Mouse (Mus musculus) gastrocnemius, adult 18-20 months (tissue): ENCODE data around the gene Yy1. TPM values are rescaled to one million over a fixed set of nuclear protein-coding genes. Genes with fewer than 3 reads are reported as not detected.

ENCODE experiments used
- DNase-seq: peaks from one replicate; pipeline ENCODE4 v3.0.0; 2021; ENCODE audit warnings: low spot score
- microRNA-seq: library from miRNA; unstranded; fragments of <30 nt; microRNA quantifications from one replicate; pipeline ENCODE4 v1.2.0, GENCODE M21; 2021
- total RNA-seq, 2 experiments: library from RNA; stranded (reverse); gene quantifications; 2 replicates each; pipeline ENCODE4 v1.2.3; 2021

Gene Yy1
- total RNA-seq, 2 experiments from 2014 or later = 30.3 to 39.0 TPM

DNA sequence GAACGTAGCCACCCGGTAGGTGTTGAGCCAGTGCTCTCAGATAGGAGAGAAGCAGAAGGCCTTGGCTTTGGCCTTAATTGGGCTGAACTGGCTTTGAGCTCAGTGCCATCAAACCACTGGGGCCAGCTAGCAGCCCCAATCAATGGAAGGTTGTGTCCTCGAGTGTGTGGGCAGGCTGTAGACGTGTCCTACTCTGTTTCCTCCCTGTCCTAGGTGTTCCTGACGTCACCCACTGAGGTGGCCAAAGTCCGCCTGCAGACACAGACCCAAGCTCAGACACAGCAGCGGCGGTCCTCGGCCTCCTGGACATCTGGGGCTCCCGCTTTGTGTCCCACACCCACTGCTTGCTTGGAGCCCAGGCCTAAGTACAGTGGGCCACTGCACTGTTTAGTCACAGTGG is 62.3 kb downstream of the Yy1 start:
- DNase-seq = no peak

DNA sequence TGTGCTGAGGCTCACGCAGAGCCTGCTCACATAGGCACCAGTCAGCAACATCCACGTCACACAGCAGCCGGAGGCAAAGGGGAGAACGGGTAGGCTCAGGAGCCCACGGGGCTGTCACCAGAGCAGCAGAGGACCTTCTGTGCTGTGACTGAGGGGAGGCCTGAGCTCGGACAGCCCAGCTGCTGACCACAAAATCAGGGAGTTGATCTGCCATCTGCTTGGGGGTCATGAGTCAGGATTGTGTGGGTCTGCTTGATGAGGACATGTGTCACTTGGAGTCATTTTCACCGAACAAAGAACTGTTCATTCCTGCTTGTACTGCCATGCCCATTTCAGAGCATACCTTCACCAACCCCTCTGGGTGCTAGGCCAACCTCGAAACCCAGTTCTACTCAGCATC is 63.4 kb downstream of the Yy1 start:
- DNase-seq = no peak

DNA sequence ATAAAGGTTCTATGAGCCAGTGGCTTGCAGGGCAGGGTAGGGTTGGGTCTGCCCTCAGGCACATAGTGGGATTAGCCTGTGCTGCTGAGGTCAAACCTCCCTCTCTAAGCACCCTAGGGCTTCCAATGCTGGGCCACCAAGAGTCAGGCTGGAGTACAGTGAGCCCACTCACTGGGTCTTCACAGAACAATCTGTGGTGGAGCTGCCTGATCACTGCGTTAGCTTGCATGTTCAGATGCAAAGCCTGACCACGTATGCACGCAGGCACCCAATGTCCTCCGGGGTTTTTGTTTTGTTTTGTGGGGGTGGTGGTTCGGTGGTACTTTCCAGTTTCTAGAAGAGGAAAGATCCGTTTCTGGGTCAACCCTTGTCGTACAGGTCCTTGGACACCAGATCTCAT is 64.3 kb downstream of the Yy1 start:
- no peak for DNase-seq

DNA sequence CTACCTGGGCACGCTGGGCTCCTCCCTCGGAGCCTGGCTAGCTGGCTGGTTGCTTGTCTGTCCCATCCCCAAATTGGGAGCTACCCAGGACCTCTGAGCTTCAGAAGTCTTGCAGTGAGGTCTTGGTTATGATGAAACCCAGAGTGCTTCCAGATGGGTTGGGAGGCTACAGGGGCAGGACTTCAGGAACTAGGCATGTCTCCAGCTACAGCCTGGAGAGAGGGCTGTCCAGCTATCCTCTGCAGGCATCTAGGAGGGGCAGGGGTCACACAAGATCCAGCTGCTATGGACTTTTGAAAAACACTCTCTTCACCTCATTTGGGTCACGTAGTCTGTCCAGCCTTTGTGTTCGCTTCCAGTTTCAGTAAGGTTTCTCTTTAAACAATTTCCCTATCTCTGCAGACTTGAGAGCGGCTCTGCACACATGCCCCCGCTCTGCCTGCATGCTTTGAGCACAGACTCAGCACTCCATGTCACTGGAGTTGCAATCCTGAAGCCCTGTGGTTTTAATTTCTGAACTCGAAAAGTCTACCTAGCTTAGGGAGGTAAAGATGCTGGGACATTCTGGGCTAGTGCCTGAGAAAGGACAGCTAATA is 64.9 kb downstream of the Yy1 start:
- peak; percentile 49 for DNase-seq

DNA sequence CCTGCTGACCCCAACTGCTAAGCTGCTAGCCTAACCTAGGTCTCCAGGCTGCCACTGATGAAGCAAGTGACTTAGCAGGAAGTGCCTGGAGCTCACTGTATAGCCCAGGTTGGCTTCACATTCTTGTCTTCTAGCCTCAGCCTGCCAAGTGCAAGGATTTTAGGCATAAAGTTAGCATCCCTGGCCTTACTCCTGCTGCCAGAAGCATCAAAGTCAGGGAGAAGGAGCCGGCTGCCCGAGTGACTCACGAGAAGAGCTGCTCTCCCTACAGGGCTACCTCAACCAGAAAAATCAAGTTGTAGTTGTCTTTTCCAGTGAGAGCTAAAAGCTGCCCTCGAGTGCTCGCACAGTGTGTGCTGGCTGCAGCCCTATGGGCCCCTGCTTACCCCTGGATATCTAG is 65.7 kb downstream of the Yy1 start:
- no peak for DNase-seq

DNA sequence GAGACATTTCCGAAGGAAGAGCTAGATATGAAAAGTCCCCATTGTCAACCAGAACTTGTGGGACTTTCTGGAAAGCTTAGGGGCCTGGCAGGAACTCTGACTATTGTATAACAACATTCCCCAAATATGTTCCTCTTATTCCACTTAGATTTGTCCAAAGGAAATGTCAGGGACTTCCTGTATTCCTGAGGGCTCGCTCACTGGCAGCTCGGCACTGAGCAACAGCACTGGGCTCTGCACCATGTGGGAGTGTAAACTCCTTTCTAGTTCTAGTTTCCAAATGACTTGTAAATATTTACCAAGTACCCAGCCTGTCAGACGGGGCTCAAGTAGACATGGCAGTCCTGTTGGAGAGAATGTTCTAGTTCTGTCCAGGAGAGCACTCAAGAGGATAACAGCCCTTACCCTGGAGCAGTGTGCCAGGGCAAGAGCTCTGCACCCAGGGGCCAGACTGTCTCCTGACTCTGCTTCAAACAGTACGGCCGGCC is 72.3 kb downstream of the Yy1 start:
- no peak for DNase-seq

DNA sequence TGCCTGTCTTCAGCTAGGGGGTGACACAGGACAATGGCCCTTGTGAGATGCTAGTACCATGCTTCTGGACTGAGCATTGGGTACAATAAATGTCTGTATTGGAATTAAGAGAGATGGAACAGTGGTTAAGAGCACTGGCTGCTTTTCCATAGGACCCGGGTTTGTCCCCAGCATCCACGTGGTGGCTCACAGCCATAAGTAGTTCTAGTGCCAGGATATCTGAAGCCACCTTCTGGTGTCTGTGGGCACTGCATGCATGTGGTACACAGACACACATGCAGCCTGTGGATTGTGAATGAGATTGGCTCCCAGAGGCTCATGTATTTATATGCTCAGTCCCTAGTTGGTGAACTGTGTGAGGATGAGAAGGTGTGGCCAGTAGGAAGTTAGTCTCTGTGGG is 76.8 kb downstream of the Yy1 start:
- no peak for DNase-seq

Small RNAs within 50 kb of the gene (microRNA-seq; reads per million reads assigned to microRNA genes)
- 121 reads per million, percentile 61 among the genes with 10 or more reads in this experiment for gene Mir345

Other genes with a start within 250 kb of the Yy1 start
- gene Evl, start 238.3 kb upstream of the Yy1 start, total RNA-seq = 1 to 10 TPM; 8.0 to 9.7 TPM
- under 1 TPM in 1 of 2 experiments, not detected in 1; 0.28 TPM for gene Degs2, start 90.7 kb upstream of the Yy1 start, total RNA-seq
- 1 to 10 TPM; 9.3 to 9.4 TPM for gene Slc25a29, start 42.9 kb downstream of the Yy1 start, total RNA-seq
- gene Slc25a47, start 43.1 kb downstream of the Yy1 start, total RNA-seq = 1 to 10 TPM; 4.8 to 6.1 TPM
- 1 to 10 TPM; 2.7 to 4.1 TPM for gene Wdr25, start 100.7 kb downstream of the Yy1 start, total RNA-seq
- gene Wars, start 101.2 kb downstream of the Yy1 start, total RNA-seq = 10 to 100 TPM; 23.5 to 29.2 TPM